Mouse (Mus musculus) forebrain, embryonic 10.5 days (tissue): ENCODE results near the gene Dusp19. TPM values are rescaled to one million over a fixed set of nuclear protein-coding genes. Genes with fewer than 3 reads are reported as not detected.

Experiments used
- DNase-seq: peaks from one replicate; pipeline ENCODE4 v3.0.0-alpha.2; 2017; ENCODE audit warnings: low spot score; ENCODE audit errors: extremely low spot score
- H3K27ac ChIP-seq: fragments of 300-500 bp; sonication (generic); 2 replicates; pipeline ENCODE4 v1.5.1; 2016; ENCODE audit warnings: mild to moderate bottlenecking
- H3K27me3 ChIP-seq: fragments of 300-500 bp; sonication (generic); 2 replicates; pipeline ENCODE4 v1.6.1; 2016; ENCODE audit warnings: mild to moderate bottlenecking; ENCODE audit not compliant: poor library complexity, severe bottlenecking
- H3K36me3 ChIP-seq: fragments of 300-500 bp; sonication (generic); replicated peaks from 2 replicates; pipeline ENCODE4 v1.6.1; 2016; ENCODE audit warnings: mild to moderate bottlenecking, moderate library complexity
- H3K4me1 ChIP-seq: fragments of 300-500 bp; sonication (generic); 2 replicates; pipeline ENCODE4 v1.6.1; 2016
- H3K4me3 ChIP-seq: fragments of 300-500 bp; sonication (generic); 2 replicates; pipeline ENCODE4 v1.5.1; 2016; ENCODE audit warnings: mild to moderate bottlenecking, moderate library complexity
- H3K9me3 ChIP-seq: fragments of 300-500 bp; sonication (generic); 2 replicates; pipeline ENCODE4 v1.6.1; 2016; ENCODE audit warnings: mild to moderate bottlenecking, moderate library complexity
- WGBS: fragments of 180-500 bp; shearing (Covaris S2); methylation state at CpG from one replicate; pipeline ENCODE4 v1.1.7; 2016; 5-methylcytosine and 5-hydroxymethylcytosine counted together
- microRNA counts: library from miRNA; unstranded; fragments of <30 nt; microRNA quantifications from one replicate; lab custom pipeline; 2017
- microRNA-seq: library from miRNA; unstranded; fragments of <30 nt; microRNA quantifications from one replicate; pipeline ENCODE4, GENCODE M21; 2017
- polyA plus RNA-seq: library from polyadenylated mRNA; unstranded; fragments of >200 nt; fragmentation: Nextera tagmentation; extraction: Ambion mirVana; gene quantifications from 2 replicates; pipeline ENCODE4 v1.2.1, GENCODE M21; 2016

Dusp19 gene
- polyA plus RNA-seq, 1 experiment from 2014 or later, result 15.0 TPM

- Histone ChIP-seq H3K27me3 (no peaks in the 10 kb centered on the region), H3K4me3 (no peak overlapping the region), H3K9me3 (no peaks in the 10 kb centered on the region), H3K27ac (no peak overlapping the region), H3K36me3 (peaks cover 64% of the 10 kb centered on the region), H3K4me1 (no peaks in the 10 kb centered on the region)
- no peak for DNase-seq
- 97% methylated on average over 2 of the region's 2 CpGs for WGBS
These were observed 45.8 kb downstream of the Dusp19 start for GRCm38 (mm10) chr2:80662682-80663081.

GRCm38 (mm10) chr2:80667396-80667964 is 50.6 kb downstream of the Dusp19 start:
- peaks cover 36% of the 10 kb centered on the region for H3K36me3 ChIP-seq
- no peak for DNase-seq
- WGBS, result 89% methylated on average over 5 of the region's 5 CpGs

DNA sequence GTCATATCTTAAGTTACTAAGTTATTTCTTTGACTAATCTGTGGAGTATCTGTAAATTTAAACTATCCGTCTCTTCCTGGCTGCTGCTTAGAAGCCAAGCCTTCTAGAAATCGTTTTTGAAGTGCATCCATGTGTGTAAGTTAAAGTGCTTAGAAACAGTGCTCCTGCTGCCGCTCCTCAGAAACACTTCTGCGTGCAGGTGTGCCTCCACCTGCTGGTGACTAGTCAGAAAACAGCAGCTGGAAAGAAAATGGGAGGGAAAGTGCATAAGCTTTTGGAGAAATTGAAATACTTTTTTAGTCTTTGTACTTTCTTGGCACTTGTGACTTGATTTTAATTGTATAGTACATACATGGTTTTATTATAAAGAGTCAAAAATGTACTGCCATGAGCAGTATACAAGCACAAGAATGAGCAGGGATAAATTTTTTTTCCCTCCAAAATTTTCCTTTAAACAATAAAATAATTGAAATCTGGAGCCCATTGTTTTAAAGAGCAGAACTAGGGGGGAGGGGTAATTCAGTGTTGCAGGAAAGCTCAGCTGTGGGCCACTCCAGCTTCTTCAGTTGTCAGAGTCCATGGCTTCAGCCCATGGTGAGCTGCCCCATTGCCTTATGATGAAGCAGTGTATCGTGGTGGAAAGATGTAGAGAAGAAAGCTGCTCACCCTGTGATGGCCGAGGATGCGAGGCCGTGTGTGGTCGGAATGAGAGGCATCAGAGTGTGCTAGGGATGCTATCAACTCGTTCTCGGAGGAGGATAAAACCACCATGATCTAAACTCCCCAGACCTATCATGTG is 53.2 kb downstream of the Dusp19 start:
- peaks cover 22% of the 10 kb centered on the region for H3K36me3 ChIP-seq
- H3K27ac ChIP-seq, result no peak overlapping the region
- H3K4me3 ChIP-seq, result no peak overlapping the region
- H3K27me3 ChIP-seq, result no peaks in the 10 kb centered on the region
- 75% methylated on average over 11 of the region's 11 CpGs for WGBS
- H3K4me1 ChIP-seq, result peaks cover 12% of the 10 kb centered on the region
- H3K9me3 ChIP-seq, result no peaks in the 10 kb centered on the region
- no peak for DNase-seq

More at GRCm38 (mm10) chr2:80667396-80667964, 50.6 kb downstream of the Dusp19 start:
- Histone ChIP-seq H3K4me1 (peaks cover 12% of the 10 kb centered on the region), H3K27ac (no peak overlapping the region), H3K4me3 (no peak overlapping the region), H3K27me3 (no peaks in the 10 kb centered on the region), H3K9me3 (no peaks in the 10 kb centered on the region)

DNA sequence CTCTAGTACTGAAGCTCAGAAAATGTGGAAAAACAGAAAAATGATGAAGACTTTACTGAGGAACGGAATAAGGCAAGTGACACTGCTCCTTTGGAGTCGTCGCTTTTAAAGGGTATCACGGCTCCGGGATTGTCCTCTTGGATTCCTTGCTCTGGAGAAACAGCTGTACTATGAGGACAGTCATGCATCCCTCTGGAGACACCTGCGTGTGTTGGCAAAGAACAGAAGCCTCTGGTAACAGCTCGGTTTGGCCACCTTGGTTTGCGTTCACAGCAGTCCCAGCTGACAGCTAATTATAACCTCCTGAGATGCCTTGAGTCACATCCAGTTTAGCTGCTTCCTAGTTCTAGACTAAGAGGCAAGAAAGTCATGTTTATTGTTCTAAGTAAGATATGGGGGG is 62.0 kb downstream of the Dusp19 start:
- H3K4me1 ChIP-seq, result no peaks in the 10 kb centered on the region
- H3K36me3 ChIP-seq, result no peaks in the 10 kb centered on the region
- no peak overlapping the region for H3K4me3 ChIP-seq
- no peaks in the 10 kb centered on the region for H3K9me3 ChIP-seq
- no peaks in the 10 kb centered on the region for H3K27me3 ChIP-seq
- 93% methylated on average over 8 of the region's 8 CpGs for WGBS
- H3K27ac ChIP-seq, result no peak overlapping the region
- DNase-seq, result no peak

MicroRNA genes within 50 kb of the gene (microRNA counts, 519-probe panel; counts per million panel counts)
- microRNA mmu-miR-684 (lab: Ali Mortazavi, UCI), result 341 counts per million, percentile 65 among the panel's probes with 10 or more counts

Small RNA genes within 50 kb of the gene (microRNA-seq; reads per million reads assigned to microRNA genes)
- gene Mir684-1, result not detected

Other genes starting within 250 kb of the Dusp19 start
- gene Frzb, start 169.4 kb upstream of the Dusp19 start, polyA plus RNA-seq, result 17.0 and 19.6 TPM in 2 replicates
- 55.1 and 60.6 TPM in 2 replicates for gene Nckap1, start 35.7 kb upstream of the Dusp19 start, polyA plus RNA-seq
- gene Nup35, start 191 bp downstream of the Dusp19 start, polyA plus RNA-seq, result 68.4 and 69.2 TPM in 2 replicates